ENCODE assay signal across 25 mouse cellular contexts in the genomic region with DNA sequence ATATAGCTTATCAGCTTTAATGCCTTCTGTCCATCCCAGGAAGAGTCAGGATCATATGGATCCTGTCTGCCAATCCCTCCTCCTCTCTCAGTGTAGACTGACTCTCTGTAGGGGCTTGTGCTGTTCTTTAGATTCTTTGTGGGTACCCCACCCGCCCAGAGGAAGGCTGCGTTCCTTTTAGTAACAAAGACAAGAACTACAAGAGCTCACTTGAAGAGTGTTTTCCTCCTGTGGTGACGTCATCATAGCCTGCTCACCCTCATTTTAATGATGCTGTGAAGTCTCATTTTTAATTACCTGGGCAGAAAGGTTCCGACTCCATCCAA. TPM values are rescaled to one million over a fixed set of nuclear protein-coding genes. Genes with fewer than 3 reads are reported as not detected.
DNase-seq lines count a peak whose midpoint lies in the region; ATAC-seq and TF ChIP-seq lines count a peak whose summit lies in the region.
"Had no signal": no experiment of that assay in that cellular context is flagged by ENCODE, and none has a peak within 500 bp of the region (broad histone marks: within the 10 kb centered on the region; RNA-seq: fewer than 3 reads in every experiment).

No protein-coding gene starts in this region.

- ATAC-seq in heart, embryonic 13.5 days (ENCODE audit: extremely low read depth, insufficient number of reproducible peaks, low FRiP score, low TSS enrichment), result no peak
- ATAC-seq in midbrain, postnatal 0 days (ENCODE audit: low FRiP score), result no peak; the same call in 1 of the 2 replicates
- ATAC-seq in forebrain, embryonic 13.5 days, result peak; percentile 9; the same call in 1 of the 2 replicates
- peak; percentile 35; the same call in 1 of the 2 replicates for ATAC-seq in midbrain, embryonic 13.5 days

- no peak for TF ChIP-seq CTCF in midbrain, postnatal 0 days (IDR thresholded peaks at IDR 0.05)

- no peak overlapping the region for H3K9ac ChIP-seq in heart, embryonic 13.5 days
- no peak overlapping the region for H3K9ac ChIP-seq in midbrain, postnatal 0 days (replicated peaks; ENCODE audit: low read length, poor library complexity, severe bottlenecking)
- no peak overlapping the region for H3K9ac ChIP-seq in forebrain, embryonic 13.5 days
- H3K9ac ChIP-seq in midbrain, embryonic 13.5 days (replicated peaks), result no peak overlapping the region
- H3K9ac ChIP-seq: hindbrain, embryonic 14.5 days; limb, embryonic 13.5 days; liver, embryonic 13.5 days; lung, embryonic 14.5 days; neural tube, embryonic 12.5 days had no signal

- intact Hi-C loops in heart, postnatal 14 days (cut with DNase I), result loop anchor here (5.0 kb wide), 1 partner anchor 49 kb away; no protein-coding TSS in a partner anchor

- peak overlapping the region; percentile 73 for H3K27ac ChIP-seq in heart, embryonic 13.5 days (replicated peaks)
- H3K27ac ChIP-seq in midbrain, embryonic 10.5 days (replicated peaks), result peak overlapping the region; percentile 78
- H3K27ac ChIP-seq in midbrain, postnatal 0 days (ENCODE audit: low read depth, low read length), result no peak overlapping the region
- H3K27ac ChIP-seq in forebrain, embryonic 13.5 days, result peak overlapping the region; percentile 36; the same call in 1 of the 2 replicates
- H3K27ac ChIP-seq in midbrain, embryonic 13.5 days, result peak overlapping the region; percentile 5
- H3K27ac ChIP-seq: hindbrain, embryonic 14.5 days; kidney, postnatal 0 days; limb, embryonic 13.5 days; liver, embryonic 13.5 days; macrophage; neural tube, embryonic 12.5 days had no signal

- peaks cover 35% of the 10 kb centered on the region for H3K27me3 ChIP-seq in heart, embryonic 13.5 days (replicated peaks)
- H3K27me3 ChIP-seq in midbrain, embryonic 10.5 days (ENCODE audit: low read depth, poor library complexity, severe bottlenecking), result peaks cover 55% of the 10 kb centered on the region
- H3K27me3 ChIP-seq in midbrain, postnatal 0 days (ENCODE audit: insufficient read depth, low read length), result no peaks in the 10 kb centered on the region; the same call in 1 of the 2 replicates
- 0 out of 2 replicates have a peak, but pooled peaks cover 5% of the 10 kb centered on the region for H3K27me3 ChIP-seq in forebrain, embryonic 13.5 days
- peaks cover 33% of the 10 kb centered on the region for H3K27me3 ChIP-seq in midbrain, embryonic 13.5 days
- H3K27me3 ChIP-seq: liver, embryonic 13.5 days had no signal

- H3K4me3 ChIP-seq in heart, embryonic 13.5 days, result no peak overlapping the region
- no peak overlapping the region for H3K4me3 ChIP-seq in midbrain, embryonic 10.5 days
- H3K4me3 ChIP-seq in midbrain, postnatal 0 days (ENCODE audit: low read depth, low read length), result no peak overlapping the region
- H3K4me3 ChIP-seq in forebrain, embryonic 13.5 days, result no peak overlapping the region
- no peak overlapping the region for H3K4me3 ChIP-seq in midbrain, embryonic 13.5 days (replicated peaks)
- H3K4me3 ChIP-seq: limb, embryonic 13.5 days; liver, embryonic 13.5 days; neural tube, embryonic 12.5 days had no signal

- H3K36me3 ChIP-seq in heart, embryonic 13.5 days, result no peaks in the 10 kb centered on the region
- H3K36me3 ChIP-seq in midbrain, embryonic 10.5 days, result no peaks in the 10 kb centered on the region
- no peaks in the 10 kb centered on the region for H3K36me3 ChIP-seq in midbrain, postnatal 0 days (ENCODE audit: insufficient read depth, low read length)
- no peaks in the 10 kb centered on the region for H3K36me3 ChIP-seq in forebrain, embryonic 13.5 days (ENCODE audit: poor library complexity, severe bottlenecking)
- H3K36me3 ChIP-seq in midbrain, embryonic 13.5 days, result no peaks in the 10 kb centered on the region
- H3K36me3 ChIP-seq: limb, embryonic 13.5 days; liver, embryonic 13.5 days; neural tube, embryonic 12.5 days had no signal

- no peak overlapping the region for H3K4me2 ChIP-seq in heart, embryonic 13.5 days
- no peak overlapping the region for H3K4me2 ChIP-seq in midbrain, postnatal 0 days (ENCODE audit: low read depth, low read length, poor library complexity, severe bottlenecking)
- 0 out of 2 replicates have a peak overlapping the region, but pooled peaks have one; percentile 2 for H3K4me2 ChIP-seq in forebrain, embryonic 13.5 days
- no peak overlapping the region; the same call in 1 of the 2 replicates for H3K4me2 ChIP-seq in midbrain, embryonic 13.5 days (replicated peaks)
- H3K4me2 ChIP-seq: hindbrain, embryonic 14.5 days; limb, embryonic 13.5 days; liver, embryonic 13.5 days; lung, embryonic 14.5 days; neural tube, embryonic 12.5 days had no signal

- no peaks in the 10 kb centered on the region for H3K9me3 ChIP-seq in heart, embryonic 13.5 days
- no peaks in the 10 kb centered on the region for H3K9me3 ChIP-seq in midbrain, embryonic 10.5 days (replicated peaks)
- H3K9me3 ChIP-seq in midbrain, postnatal 0 days (ENCODE audit: low read length), result no peaks in the 10 kb centered on the region
- H3K9me3 ChIP-seq in forebrain, embryonic 13.5 days (replicated peaks), result no peaks in the 10 kb centered on the region
- no peaks in the 10 kb centered on the region for H3K9me3 ChIP-seq in midbrain, embryonic 13.5 days
- H3K9me3 ChIP-seq: limb, embryonic 13.5 days; liver, embryonic 13.5 days; neural tube, embryonic 12.5 days had no signal

- no peak for DNase-seq in heart, postnatal 14 days
- no peak for DNase-seq in midbrain, embryonic 10.5 days (ENCODE audit: low spot score)
- no peak for DNase-seq in midbrain, postnatal 0 days (ENCODE audit: low spot score)
- no peak for DNase-seq in frontal cortex, postnatal 10 days (ENCODE audit: low spot score in 2 of 2)
- DNase-seq: adrenal gland, adult 8-10 months; cerebellum, adult 8-10 months; gastrocnemius, postnatal 10 days; kidney, adult 18-20 months; liver, embryonic 13.5 days; lung, embryonic 14.5 days; thymus, postnatal 14 days had no signal

- H3K4me1 ChIP-seq in heart, embryonic 13.5 days, result peaks cover 48% of the 10 kb centered on the region
- H3K4me1 ChIP-seq in midbrain, embryonic 10.5 days, result peaks cover 46% of the 10 kb centered on the region
- 0 out of 2 replicates have a peak, but pooled peaks cover 5% of the 10 kb centered on the region for H3K4me1 ChIP-seq in midbrain, postnatal 0 days (ENCODE audit: insufficient read depth, low read length)
- peaks cover 18% of the 10 kb centered on the region for H3K4me1 ChIP-seq in forebrain, embryonic 13.5 days
- peaks cover 36% of the 10 kb centered on the region for H3K4me1 ChIP-seq in midbrain, embryonic 13.5 days (replicated peaks)
- H3K4me1 ChIP-seq: limb, embryonic 13.5 days; liver, embryonic 13.5 days had no signal

- 51% methylated on average over 4 of the region's 4 CpGs for WGBS in heart, embryonic 13.5 days
- WGBS in midbrain, embryonic 10.5 days, result 45% methylated on average over 4 of the region's 4 CpGs
- 33% methylated on average over 4 of the region's 4 CpGs for WGBS in midbrain, postnatal 0 days
- WGBS in forebrain, embryonic 13.5 days, result 18% methylated on average over 4 of the region's 4 CpGs
- 14% methylated on average over 4 of the region's 4 CpGs for WGBS in midbrain, embryonic 13.5 days

RNA-seq across cellular contexts. Expression of gene Mrpl36, which starts 22.3 kb away (rescaled TPM):
- polyA plus RNA-seq in heart, embryonic 13.5 days (2015; fragmentation: Nextera tagmentation; extraction: Ambion mirVana), result 152 and 174 TPM in 2 replicates
- total RNA-seq in heart, postnatal 14 days (2021), result 10 to 100 TPM; 41.8 to 42.8 TPM
- polyA plus RNA-seq in midbrain, embryonic 10.5 days (2016; fragmentation: Nextera tagmentation; extraction: Ambion mirVana), result 130 and 149 TPM in 2 replicates
- 26.8 and 40.1 TPM in 2 replicates for total RNA-seq in midbrain, postnatal 0 days (2014; rRNA removed)
- 55.1 TPM in 2 replicates for polyA plus RNA-seq in midbrain, postnatal 0 days (2015; fragmentation: Nextera tagmentation; extraction: Ambion mirVana)
- 114 and 115 TPM in 2 replicates for polyA plus RNA-seq in forebrain, embryonic 13.5 days (2015; fragmentation: Nextera tagmentation; extraction: Ambion mirVana)
- polyA plus RNA-seq in midbrain, embryonic 13.5 days (2015; fragmentation: Nextera tagmentation; extraction: Ambion mirVana), result 96.1 and 101 TPM in 2 replicates

RNA-seq across cellular contexts. Expression of gene Ndufs6, which starts 22.3 kb away (rescaled TPM):
- polyA plus RNA-seq in heart, embryonic 13.5 days (2015; fragmentation: Nextera tagmentation; extraction: Ambion mirVana), result 642 and 746 TPM in 2 replicates
- 1,000 to 10,000 TPM; 1,008 to 1,014 TPM for total RNA-seq in heart, postnatal 14 days (2021)
- 386 and 389 TPM in 2 replicates for polyA plus RNA-seq in midbrain, embryonic 10.5 days (2016; fragmentation: Nextera tagmentation; extraction: Ambion mirVana)
- 111 and 132 TPM in 2 replicates for total RNA-seq in midbrain, postnatal 0 days (2014; rRNA removed)
- polyA plus RNA-seq in midbrain, postnatal 0 days (2015; fragmentation: Nextera tagmentation; extraction: Ambion mirVana), result 477 and 509 TPM in 2 replicates
- 386 and 392 TPM in 2 replicates for polyA plus RNA-seq in forebrain, embryonic 13.5 days (2015; fragmentation: Nextera tagmentation; extraction: Ambion mirVana)
- polyA plus RNA-seq in midbrain, embryonic 13.5 days (2015; fragmentation: Nextera tagmentation; extraction: Ambion mirVana), result 362 and 373 TPM in 2 replicates

RNA-seq across cellular contexts. Expression of gene Irx4, which starts 45.8 kb away (rescaled TPM):
- polyA plus RNA-seq in heart, embryonic 13.5 days (2015; fragmentation: Nextera tagmentation; extraction: Ambion mirVana), result 45.9 and 50.1 TPM in 2 replicates
- 10 to 100 TPM; 24.5 to 27.7 TPM for total RNA-seq in heart, postnatal 14 days (2021)
- polyA plus RNA-seq in midbrain, embryonic 10.5 days (2016; fragmentation: Nextera tagmentation; extraction: Ambion mirVana), result 1.3 and 1.7 TPM in 2 replicates
- total RNA-seq in midbrain, postnatal 0 days (2014; rRNA removed), result 2.8 and 2.9 TPM in 2 replicates
- polyA plus RNA-seq in midbrain, postnatal 0 days (2015; fragmentation: Nextera tagmentation; extraction: Ambion mirVana), result 0.63 and 1.0 TPM in 2 replicates
- polyA plus RNA-seq in forebrain, embryonic 13.5 days (2015; fragmentation: Nextera tagmentation; extraction: Ambion mirVana), result not detected in 2 replicates
- 1.2 and 1.5 TPM in 2 replicates for polyA plus RNA-seq in midbrain, embryonic 13.5 days (2015; fragmentation: Nextera tagmentation; extraction: Ambion mirVana)
- total RNA-seq: gastrocnemius, postnatal 10 days; layer of hippocampus, postnatal 25 days; left cerebral cortex, postnatal 14 days had no signal
- polyA plus RNA-seq: C2C12; cortical plate, adult 2 months; frontal cortex, adult 2 months; lung, embryonic 14.5 days; macrophage; testis, adult 2 months had no signal

Comparison
In these comparisons a context has a peak if more than half of its experiments do, and no peak if none do; other contexts are left out.
1. ATAC-seq: peak in forebrain, embryonic 13.5 days (single experiment) and midbrain, embryonic 13.5 days (single experiment); none in heart, embryonic 13.5 days (single experiment) and midbrain, postnatal 0 days (single experiment).
2. RNA of gene Irx4, which starts 45.8 kb away (polyA plus RNA-seq): 45.9 to 50.1 TPM in heart, embryonic 13.5 days; 1.3 to 1.7 TPM in midbrain, embryonic 10.5 days, 1.2 to 1.5 TPM in midbrain, embryonic 13.5 days, 0.63 to 1.0 TPM in midbrain, postnatal 0 days and not detected in forebrain, embryonic 13.5 days; every median in the first group is over 10 times any median in the second.